ENCODE assay signal across 16 mouse cellular contexts in the genomic region with DNA sequence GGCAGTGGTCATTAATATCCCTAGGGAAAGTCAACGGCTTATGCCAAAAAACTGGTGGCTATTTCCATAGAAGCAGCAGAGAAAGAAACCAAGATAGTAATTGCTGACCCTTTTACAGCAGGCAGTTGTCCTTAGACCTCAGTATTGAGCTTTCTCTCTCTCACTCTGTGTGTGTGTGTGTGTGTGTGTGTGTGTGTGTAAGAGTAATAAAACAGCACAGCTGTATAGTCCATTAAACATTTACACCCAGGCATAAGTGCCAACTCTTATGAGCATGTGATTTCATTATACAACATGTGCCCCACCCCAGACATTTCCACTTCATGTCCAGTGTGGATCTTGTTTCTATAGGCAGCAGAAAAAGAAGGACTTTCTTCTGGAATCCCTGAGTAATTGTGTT.
DNase-seq lines count a peak whose midpoint lies in the region; ATAC-seq and TF ChIP-seq lines count a peak whose summit lies in the region.
"Had no signal": no experiment of that assay in that cellular context is flagged by ENCODE, and none has a peak within 500 bp of the region (broad histone marks: within the 10 kb centered on the region; RNA-seq: fewer than 3 reads in every experiment).

No protein-coding gene starts in this region.

- no peak overlapping the region for H3K4me3 ChIP-seq in gastrocnemius, adult 2 months
- no peak overlapping the region for H3K4me3 ChIP-seq in kidney, embryonic 14.5 days (ENCODE audit: low read length)
- H3K4me3 ChIP-seq in intestine, embryonic 14.5 days (ENCODE audit: low read depth, low read length), result no peak overlapping the region
- no peak overlapping the region for H3K4me3 ChIP-seq in midbrain, embryonic 16.5 days (ENCODE audit: low read depth, low read length)
- H3K4me3 ChIP-seq: embryonic facial prominence, embryonic 13.5 days; forebrain, embryonic 13.5 days had no signal

- TF ChIP-seq CTCF in gastrocnemius, adult 2 months (IDR thresholded peaks at IDR 0.05), result no peak

- no peaks in the 10 kb centered on the region for H3K4me1 ChIP-seq in kidney, embryonic 14.5 days (ENCODE audit: control insufficient read depth, insufficient read depth, low read length)
- peaks cover 4% of the 10 kb centered on the region; the same call in 1 of the 2 replicates for H3K4me1 ChIP-seq in intestine, embryonic 14.5 days (replicated peaks; ENCODE audit: control insufficient read depth, insufficient read depth, low read length)
- peaks cover 2% of the 10 kb centered on the region; the same call in 1 of the 2 replicates for H3K4me1 ChIP-seq in midbrain, embryonic 16.5 days (ENCODE audit: control insufficient read depth, insufficient read depth, low read length)
- H3K4me1 ChIP-seq: embryonic facial prominence, embryonic 13.5 days; forebrain, embryonic 13.5 days had no signal

- H3K27ac ChIP-seq in gastrocnemius, adult 2 months, result peak overlapping the region; percentile 43; the same call in 1 of the 2 replicates
- H3K27ac ChIP-seq in kidney, embryonic 14.5 days (ENCODE audit: low read depth, low read length), result no peak overlapping the region
- H3K27ac ChIP-seq in intestine, embryonic 14.5 days (ENCODE audit: low read depth), result no peak overlapping the region
- no peak overlapping the region for H3K27ac ChIP-seq in midbrain, embryonic 16.5 days (ENCODE audit: low read length)
- H3K27ac ChIP-seq: embryonic facial prominence, embryonic 13.5 days; forebrain, embryonic 13.5 days; liver, embryonic 14.5 days had no signal

- intact Hi-C loops in gastrocnemius, adult 2 months (cut with DNase I), result no loop called here
- intact Hi-C loops in gastrocnemius, postnatal 14 days (cut with DNase I; ENCODE audit: low total_unique reads), result no loop called here

- no peaks in the 10 kb centered on the region for H3K9me3 ChIP-seq in kidney, embryonic 14.5 days (ENCODE audit: control insufficient read depth, low read length)
- H3K9me3 ChIP-seq in intestine, embryonic 14.5 days (ENCODE audit: control insufficient read depth, low read length), result no peaks in the 10 kb centered on the region
- H3K9me3 ChIP-seq in midbrain, embryonic 16.5 days (replicated peaks; ENCODE audit: control insufficient read depth, low read length, poor library complexity, severe bottlenecking), result no peaks in the 10 kb centered on the region
- H3K9me3 ChIP-seq: embryonic facial prominence, embryonic 13.5 days; forebrain, embryonic 13.5 days had no signal

- ATAC-seq in kidney, embryonic 14.5 days (ENCODE audit: low FRiP score, low TSS enrichment), result no peak
- ATAC-seq in intestine, embryonic 14.5 days (replicated peaks; ENCODE audit: low FRiP score, low TSS enrichment, low read depth), result peak; percentile 83
- ATAC-seq in midbrain, embryonic 16.5 days, result peak; percentile 28; the same call in 1 of the 2 replicates
- ATAC-seq: forebrain, embryonic 13.5 days had no signal

- H3K9ac ChIP-seq in kidney, embryonic 14.5 days (ENCODE audit: low read depth, low read length), result no peak overlapping the region
- H3K9ac ChIP-seq in intestine, embryonic 14.5 days (ENCODE audit: low read length), result no peak overlapping the region
- no peak overlapping the region for H3K9ac ChIP-seq in midbrain, embryonic 16.5 days (ENCODE audit: low read depth, low read length)
- H3K9ac ChIP-seq: embryonic facial prominence, embryonic 13.5 days; forebrain, embryonic 13.5 days; liver, embryonic 14.5 days had no signal

- no peaks in the 10 kb centered on the region for H3K27me3 ChIP-seq in kidney, embryonic 14.5 days (ENCODE audit: control insufficient read depth, insufficient read depth, low read length)
- H3K27me3 ChIP-seq in intestine, embryonic 14.5 days (replicated peaks; ENCODE audit: control insufficient read depth, insufficient read depth, low read length), result no peaks in the 10 kb centered on the region
- no peaks in the 10 kb centered on the region for H3K27me3 ChIP-seq in midbrain, embryonic 16.5 days (ENCODE audit: control insufficient read depth, insufficient read depth, low read depth, low read length)
- H3K27me3 ChIP-seq: embryonic facial prominence, embryonic 13.5 days; forebrain, embryonic 13.5 days had no signal

- 22% methylated on average over 1 of the region's 1 CpGs for WGBS in kidney, embryonic 14.5 days
- 5% methylated on average over 1 of the region's 1 CpGs for WGBS in intestine, embryonic 14.5 days
- 4% methylated on average over 1 of the region's 1 CpGs for WGBS in midbrain, embryonic 16.5 days

- no peak for DNase-seq in gastrocnemius, adult 2 months
- no peak for DNase-seq in gastrocnemius, postnatal 14 days
- peak; percentile 19 for DNase-seq in kidney, adult 9 months
- DNase-seq in intestine, embryonic 14.5 days (ENCODE audit: low spot score), result no peak
- no peak for DNase-seq in adrenal gland, postnatal 4 days (ENCODE audit: low spot score in 2 of 2)
- DNase-seq in thymus, adult 18-20 months, result no peak
- DNase-seq: adrenal gland, adult 8-10 months; cerebellum, postnatal 36 days; gastrocnemius, postnatal 10 days; layer of hippocampus, adult 9-11 months; lung, postnatal 36 days had no signal

- no peaks in the 10 kb centered on the region for H3K36me3 ChIP-seq in kidney, embryonic 14.5 days (ENCODE audit: control insufficient read depth, insufficient read depth, low read length)
- H3K36me3 ChIP-seq in intestine, embryonic 14.5 days (ENCODE audit: control insufficient read depth, insufficient read depth, low read length), result no peaks in the 10 kb centered on the region
- no peaks in the 10 kb centered on the region for H3K36me3 ChIP-seq in midbrain, embryonic 16.5 days (ENCODE audit: control insufficient read depth, insufficient read depth, low read length)
- H3K36me3 ChIP-seq: embryonic facial prominence, embryonic 13.5 days had no signal

- H3K4me2 ChIP-seq in kidney, embryonic 14.5 days (replicated peaks; ENCODE audit: low read depth, low read length), result no peak overlapping the region
- H3K4me2 ChIP-seq in intestine, embryonic 14.5 days (ENCODE audit: low read length), result no peak overlapping the region
- H3K4me2 ChIP-seq in midbrain, embryonic 16.5 days (ENCODE audit: low read length), result no peak overlapping the region
- H3K4me2 ChIP-seq: embryonic facial prominence, embryonic 13.5 days; forebrain, embryonic 13.5 days had no signal
